Mouse (Mus musculus): Measurements from ENCODE around the gene Lipt2.

DNA sequence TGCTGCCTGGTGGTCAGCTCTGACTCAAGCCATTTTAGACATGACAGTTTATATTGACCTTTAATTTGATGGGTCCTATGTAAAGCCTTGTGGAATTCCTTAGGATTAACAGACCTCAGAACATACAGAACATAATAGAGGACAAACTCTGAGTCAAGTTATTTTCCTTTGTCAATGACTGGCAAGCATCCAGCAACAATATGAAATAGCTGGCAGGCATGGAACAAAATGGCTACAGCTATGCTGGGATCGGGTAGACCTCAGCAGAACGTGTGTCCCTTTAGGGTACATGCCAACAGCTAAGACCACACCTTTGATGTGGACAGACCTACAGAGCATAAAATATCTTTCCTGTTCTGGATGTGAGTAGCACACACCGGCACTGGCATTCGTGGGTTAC is 4.4 kb downstream of the Lipt2 start:
- TF ChIP-seq CTCF (conservative IDR thresholded peaks at IDR 0.05; ENCODE audit: insufficient read depth, insufficient read length, low read depth, low read length) (no peak), POLR2A (IDR thresholded peaks at IDR 0.05; ENCODE audit: low read depth, low read length) (no peak)

All from kidney, adult 2 months (tissue).